Mouse (Mus musculus) kidney, adult 2 months (tissue): ENCODE measurements at regions not wholly inside any gene's neighbourhood (a gene's known extent, or its start where the extent isn't known, plus 50 kb on each side); places are given as distances from the start of the nearest gene placed in this dataset.

Experiments used
- CTCF ChIP-seq: fragments of 200-500 bp; conservative IDR thresholded peaks from 2 replicates; pipeline ENCODE4 v1.5.1; 2011; ENCODE audit warnings: low read depth, mild to moderate bottlenecking, control low read depth, low read length, moderate library complexity, mixed read lengths; ENCODE audit not compliant: insufficient read depth, insufficient read length
- POLR2A ChIP-seq: fragments of 200-500 bp; IDR thresholded peaks from one replicate; pipeline ENCODE4 v1.6.1; 2011; ENCODE audit warnings: low read depth, low read length, control low read depth

DNA sequence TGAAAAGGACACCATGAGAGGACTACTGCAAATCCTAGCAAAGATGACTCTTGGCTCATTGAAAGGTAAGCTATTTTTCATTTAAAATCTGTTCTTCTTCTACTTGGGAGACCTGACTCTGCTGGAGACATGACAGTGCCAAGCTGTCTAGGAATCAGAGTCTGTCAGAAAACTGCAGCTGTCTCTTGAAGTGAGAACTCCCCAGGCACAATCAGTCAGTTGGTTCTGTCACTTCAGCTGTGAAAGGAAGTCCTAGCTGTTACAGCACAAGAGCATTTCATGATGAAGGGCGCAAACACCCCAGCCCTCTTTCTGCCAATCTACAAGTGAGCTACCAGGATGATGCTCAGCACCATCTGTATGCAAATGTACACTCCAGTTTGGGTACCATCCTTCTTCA, 442.4 kb downstream of the Ipmk start:
- TF ChIP-seq CTCF, result no peak
- no peak for TF ChIP-seq POLR2A
